Mouse (Mus musculus): ENCODE results near the gene Otop2. TPM values are rescaled to one million over a fixed set of nuclear protein-coding genes. Genes with fewer than 3 reads are reported as not detected.

Gene Otop2
- total RNA-seq, 2 experiments from 2014 or later = 0.62 to 0.96 TPM

DNA sequence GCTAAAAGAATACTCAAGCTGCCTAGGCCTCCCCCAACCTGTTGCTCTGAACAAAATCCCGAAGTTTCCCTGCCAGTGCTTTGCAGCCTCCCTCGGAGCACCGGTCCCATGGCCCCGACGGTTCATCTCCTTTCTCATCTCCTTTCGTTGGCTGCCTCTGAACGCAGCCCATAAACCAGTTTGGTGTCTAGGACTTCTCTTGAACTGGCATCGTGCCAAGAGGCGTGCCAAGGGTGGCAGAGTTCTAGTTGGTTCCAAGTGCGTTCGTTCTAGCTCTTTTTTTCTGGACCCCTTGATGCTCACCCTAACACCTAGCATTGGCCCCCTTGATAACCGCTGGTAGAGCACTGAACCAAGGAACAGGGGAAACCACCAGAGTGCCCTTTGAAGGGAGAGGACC is 28.3 kb downstream of the Otop2 start:
- no peak for DNase-seq (ENCODE audit: low spot score in 2 of 2)
- intact Hi-C loops (cut with DNase I) = no loop called here

DNA sequence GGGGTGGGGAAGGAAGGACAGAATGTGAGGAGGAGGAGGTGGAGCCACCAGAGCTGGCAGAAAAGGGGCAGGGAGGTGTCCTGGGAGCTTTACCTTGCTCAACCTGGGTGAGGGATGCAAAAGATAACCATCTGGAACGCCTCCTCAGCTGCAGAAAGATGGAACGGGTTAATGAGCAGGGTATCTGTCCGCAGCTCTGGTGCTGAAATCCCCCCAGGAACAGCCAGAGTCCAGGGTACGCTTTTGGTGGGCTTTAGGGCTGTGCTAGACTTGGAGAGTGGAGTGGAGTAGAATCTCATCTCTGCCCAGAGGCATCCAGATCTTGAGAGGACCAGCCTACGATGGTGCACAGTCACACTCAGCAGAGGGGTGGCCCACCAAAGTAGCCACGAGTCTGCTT is 29.2 kb downstream of the Otop2 start:
- no peak for DNase-seq (ENCODE audit: low spot score in 2 of 2)
- intact Hi-C loops (cut with DNase I) = no loop called here

DNA sequence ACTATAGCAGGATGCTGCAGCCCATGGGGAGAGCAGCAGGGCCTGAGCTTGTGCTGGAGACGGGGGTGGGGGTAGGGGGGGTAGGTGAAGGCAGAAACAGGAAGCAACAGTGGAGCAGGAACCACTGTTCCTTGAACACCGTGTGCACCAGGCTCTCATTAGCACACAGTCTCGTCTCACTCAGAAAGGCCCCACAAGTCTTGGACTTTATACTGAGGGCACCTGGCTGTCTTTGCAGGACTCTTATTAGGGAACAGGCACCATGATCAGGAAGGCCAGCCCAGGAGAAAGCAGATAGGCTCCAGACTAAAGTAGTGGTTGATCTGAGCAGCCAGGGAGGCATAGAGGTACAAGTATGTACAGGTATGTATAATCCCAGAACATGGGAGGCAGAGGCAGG is 30.4 kb downstream of the Otop2 start:
- intact Hi-C loops (cut with DNase I) = no loop called here

DNA sequence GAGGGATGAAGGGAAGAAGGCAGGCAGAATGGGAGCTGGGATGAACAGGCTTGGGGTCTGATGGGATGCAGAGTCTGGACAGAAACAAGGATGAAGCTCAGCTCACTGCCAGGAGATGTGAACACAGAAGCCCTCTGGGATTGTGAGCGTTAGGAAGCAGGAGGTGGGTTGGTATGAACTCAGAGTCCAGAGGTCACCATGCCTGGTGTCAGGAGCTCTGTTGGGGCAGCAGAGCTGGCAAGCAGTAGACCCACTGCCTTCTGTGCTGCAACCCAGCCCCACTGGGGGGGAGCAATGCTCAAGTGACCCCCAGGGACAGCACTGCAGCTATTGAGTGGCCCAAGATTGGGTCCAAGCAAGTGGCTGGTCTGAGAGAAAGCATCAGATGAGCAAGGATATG is 30.9 kb downstream of the Otop2 start:
- DNase-seq (ENCODE audit: low spot score in 2 of 2) = no peak
- intact Hi-C loops (cut with DNase I) = no loop called here

More for the DNA sequence above, 30.4 kb downstream of the Otop2 start:
- no peak for DNase-seq (ENCODE audit: low spot score in 2 of 2)

DNA sequence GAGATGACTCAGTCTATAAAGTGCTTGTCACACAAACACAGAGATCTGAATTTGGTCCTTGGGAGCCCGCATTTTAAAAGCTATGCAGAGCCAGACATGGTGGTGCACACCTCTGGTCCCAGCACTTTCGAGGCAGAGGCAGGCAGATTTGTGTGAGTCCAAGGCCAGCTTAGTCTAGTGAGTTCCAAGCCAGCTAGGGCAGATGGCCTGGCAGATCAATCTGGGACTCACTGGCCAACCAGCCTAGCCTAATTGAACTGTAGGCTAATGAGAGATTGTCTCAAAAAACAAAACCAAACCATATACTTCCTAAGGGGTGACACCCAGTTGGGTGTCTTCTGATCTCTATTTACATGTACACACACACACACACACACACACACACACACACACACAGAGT is 34.3 kb downstream of the Otop2 start:
- no peak for DNase-seq (ENCODE audit: low spot score in 2 of 2)
- intact Hi-C loops (cut with DNase I) = no loop called here

DNA sequence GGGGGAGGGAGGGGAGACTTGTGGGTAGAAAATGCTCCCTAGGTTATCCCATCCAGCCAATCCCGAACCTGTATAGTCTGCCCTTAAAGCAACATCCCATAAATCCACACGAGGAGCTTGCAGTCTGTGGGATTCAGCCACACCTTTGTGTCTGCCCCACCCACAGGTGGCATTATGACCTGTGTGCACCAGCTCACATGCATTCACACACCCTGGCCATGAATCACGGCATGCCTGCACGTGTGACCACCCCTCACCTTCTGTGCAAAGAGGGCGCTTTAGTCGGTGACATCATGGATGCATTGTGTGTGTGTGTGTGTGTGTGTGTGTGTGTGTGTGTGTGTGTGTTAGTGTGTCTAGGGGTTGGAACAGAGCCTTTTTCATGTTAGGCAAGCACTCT is 34.9 kb downstream of the Otop2 start:
- intact Hi-C loops (cut with DNase I) = no loop called here
- no peak for DNase-seq (ENCODE audit: low spot score in 2 of 2)

DNA sequence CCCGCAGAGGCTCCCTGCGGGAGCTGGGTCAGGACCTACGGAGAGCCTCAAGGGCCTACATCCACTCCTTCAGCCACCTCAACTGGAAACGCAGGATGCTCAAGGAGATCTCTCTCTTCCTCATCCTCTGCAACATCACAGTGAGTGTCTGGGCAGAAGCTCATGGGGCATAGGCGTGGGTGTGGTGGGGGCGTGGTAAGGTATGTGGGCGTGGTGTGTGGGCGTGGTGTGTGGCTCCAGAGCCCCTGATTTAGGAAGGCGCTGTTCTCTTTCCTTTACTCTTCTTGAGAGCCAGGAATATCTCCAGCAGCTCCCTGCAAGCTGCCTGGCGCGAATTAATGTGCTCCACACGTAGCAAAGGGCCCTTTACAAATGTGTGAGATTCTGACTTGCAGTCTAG is 38.0 kb downstream of the Otop2 start:
- intact Hi-C loops (cut with DNase I) = no loop called here
- peak in 1 of 2 experiments; percentile 42 for DNase-seq (ENCODE audit: low spot score in 2 of 2)

DNA sequence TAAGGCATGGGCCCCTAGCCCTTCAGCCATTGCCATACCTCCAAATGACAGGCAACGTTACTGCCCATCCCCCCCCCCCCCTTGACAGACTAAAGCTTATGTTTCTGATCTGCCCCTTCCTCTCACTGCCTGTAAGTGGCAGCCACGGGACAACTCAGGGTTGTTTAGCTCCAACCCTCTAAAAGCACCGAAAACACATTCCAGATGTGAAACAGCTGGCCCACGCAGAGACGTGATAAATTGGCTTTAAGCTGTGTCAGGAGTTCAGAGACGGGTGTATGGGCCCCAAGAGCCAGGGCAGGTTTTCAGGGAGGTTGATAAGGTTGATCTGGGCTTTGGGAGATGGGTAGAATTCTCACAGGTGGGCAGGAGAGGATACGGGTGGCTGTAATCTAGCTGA is 38.6 kb downstream of the Otop2 start:
- intact Hi-C loops (cut with DNase I) = no loop called here
- DNase-seq (ENCODE audit: low spot score in 2 of 2) = no peak

DNA sequence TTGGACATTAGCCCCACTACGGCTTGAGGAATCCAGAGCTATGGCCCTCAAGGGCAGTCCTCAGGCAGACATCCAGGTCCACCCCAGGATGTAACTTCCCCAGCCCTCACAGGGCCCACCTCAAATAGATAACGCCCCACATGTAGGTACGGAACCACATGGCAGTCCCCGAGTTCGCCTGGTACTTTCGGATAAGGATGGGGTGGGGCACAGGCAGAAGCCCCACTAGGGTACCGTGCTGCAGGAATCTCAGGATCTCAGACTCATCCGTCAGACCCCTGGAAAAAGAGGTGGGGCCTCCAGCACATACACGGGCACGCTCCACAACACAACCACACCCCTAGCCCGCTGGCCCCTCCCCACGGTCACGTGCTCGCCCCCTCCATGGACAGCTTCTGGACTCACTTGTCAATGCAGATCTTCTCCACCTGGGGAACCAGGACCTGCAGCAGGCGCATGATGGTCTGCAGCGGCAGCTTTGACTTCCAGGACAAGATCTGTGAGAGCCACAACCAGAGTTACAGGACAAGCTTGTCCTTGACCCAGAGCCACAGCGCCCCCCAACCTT is 41.8 kb downstream of the Otop2 start:
- no peak for DNase-seq (ENCODE audit: low spot score in 2 of 2)
- intact Hi-C loops (cut with DNase I) = no loop called here

DNA sequence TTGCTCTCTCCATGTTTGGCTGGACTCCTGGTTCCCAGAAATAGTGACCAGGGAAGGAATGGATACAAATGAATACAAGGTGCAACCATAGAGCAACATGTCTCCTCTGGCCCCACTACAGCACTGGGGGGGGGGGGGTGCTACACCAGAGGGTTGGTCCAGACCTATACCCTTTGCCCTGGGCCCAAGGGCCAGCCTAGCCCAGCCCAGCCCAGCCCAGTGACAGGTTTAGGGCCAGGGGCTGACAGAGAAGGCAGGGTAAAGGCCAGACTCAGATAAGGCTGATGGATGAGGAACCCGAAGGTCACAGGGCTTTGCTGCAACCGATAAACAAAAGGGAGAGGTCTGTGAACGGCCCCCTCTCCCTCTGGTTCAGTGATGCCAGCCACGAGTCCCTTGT is 43.0 kb downstream of the Otop2 start:
- intact Hi-C loops (cut with DNase I) = loop anchor here (5.0 kb wide), 1 partner anchor 148 kb away; no protein-coding TSS in a partner anchor
- no peak for DNase-seq (ENCODE audit: low spot score in 2 of 2)

DNA sequence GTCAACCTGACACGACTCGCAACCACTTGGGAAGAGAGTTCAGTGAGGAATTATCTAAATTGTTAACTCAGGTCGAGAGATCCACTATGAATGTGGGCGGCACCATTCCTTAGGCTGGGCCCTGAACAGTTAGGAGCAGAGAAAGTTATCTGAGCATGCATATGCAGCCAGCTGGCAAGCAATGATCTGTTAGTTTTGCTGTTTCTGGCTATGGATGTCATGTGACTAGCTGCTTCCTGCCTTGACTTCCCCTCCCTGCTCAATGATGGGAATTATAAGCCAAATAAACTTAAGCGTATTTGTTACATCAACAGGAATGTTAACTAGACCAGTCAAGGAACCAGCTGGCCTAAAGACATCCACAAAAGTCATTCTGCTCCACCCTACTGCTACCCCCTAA is 46.4 kb downstream of the Otop2 start:
- no peak for DNase-seq (ENCODE audit: low spot score in 2 of 2)
- intact Hi-C loops (cut with DNase I) = loop anchor here (5.0 kb wide), 1 partner anchor 151 kb away; no protein-coding TSS in a partner anchor

DNA sequence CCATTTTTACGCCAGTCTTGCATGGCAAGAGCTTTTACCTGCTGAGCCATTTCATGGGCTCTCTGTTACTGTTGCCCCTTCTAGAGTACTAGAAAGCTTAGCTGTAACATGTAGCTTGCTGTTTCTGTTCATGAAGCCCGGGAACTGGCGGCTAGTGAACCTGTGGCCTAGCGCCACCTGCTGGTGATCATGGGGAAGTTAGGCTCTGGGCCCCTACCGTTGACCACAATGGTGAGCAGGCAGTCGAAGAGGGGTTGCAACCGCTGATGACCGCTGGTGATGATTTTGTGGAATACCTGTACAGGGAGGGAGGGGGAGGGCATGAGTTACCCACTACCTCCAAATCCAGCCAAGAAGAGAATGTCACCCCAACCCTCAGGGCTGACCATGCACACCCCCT is 47.2 kb downstream of the Otop2 start:
- intact Hi-C loops (cut with DNase I) = loop anchor here (1.0 to 5.0 kb wide), 2 partner anchors 32 to 152 kb away; partner anchors contain the start of gene Ush1g

DNA sequence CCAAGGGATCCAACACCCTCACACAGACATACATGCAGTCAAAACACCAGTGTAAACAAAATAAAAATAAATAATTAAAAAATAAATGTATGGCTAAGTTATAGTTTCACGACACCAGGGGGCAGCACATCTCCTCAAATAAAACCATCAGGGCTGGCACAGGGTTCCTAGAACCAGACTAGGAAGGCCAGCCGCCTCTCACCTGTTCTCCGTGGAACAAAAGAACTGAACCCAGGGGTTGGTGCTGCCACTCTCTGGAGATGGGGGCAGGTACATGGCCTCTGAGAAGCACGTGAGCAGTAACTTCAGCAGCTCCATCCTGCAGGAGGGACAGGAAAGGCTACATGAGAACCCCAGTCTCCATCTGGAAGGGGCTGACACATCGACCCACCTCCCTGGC is 51.5 kb downstream of the Otop2 start:
- intact Hi-C loops (cut with DNase I) = loop anchor here (1.0 to 5.0 kb wide), 2 partner anchors 54 to 117 kb away; partner anchors contain the start of gene Armc7
- DNase-seq (ENCODE audit: low spot score in 2 of 2) = peak; percentile 66 to 72

More for the DNA sequence above, 47.2 kb downstream of the Otop2 start:
- DNase-seq (ENCODE audit: low spot score in 2 of 2) = peak; percentile 61 to 67

DNA sequence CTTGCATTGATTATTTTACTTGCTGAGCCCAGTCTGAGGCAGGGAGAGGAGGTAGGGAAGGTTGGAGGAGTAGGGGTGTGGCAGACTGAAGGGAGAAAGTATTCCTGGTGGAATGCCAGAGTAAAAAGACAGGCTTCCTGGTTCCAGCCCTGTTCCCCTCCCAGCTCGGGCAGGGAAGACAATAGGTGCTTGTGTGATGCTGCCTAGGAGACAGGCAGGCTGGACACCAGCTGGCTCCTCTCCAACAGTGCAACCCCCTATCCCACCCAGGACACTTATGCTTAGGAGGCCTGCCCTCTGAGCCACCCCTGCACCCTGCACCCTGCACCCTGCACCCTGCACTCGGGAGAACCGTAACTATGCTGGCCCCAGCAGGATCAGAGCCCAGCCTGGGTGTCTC is 52.3 kb downstream of the Otop2 start:
- DNase-seq (ENCODE audit: low spot score in 2 of 2) = no peak
- intact Hi-C loops (cut with DNase I) = loop anchor here (5.0 kb wide), 1 partner anchor 53 kb away; no protein-coding TSS in a partner anchor

DNA sequence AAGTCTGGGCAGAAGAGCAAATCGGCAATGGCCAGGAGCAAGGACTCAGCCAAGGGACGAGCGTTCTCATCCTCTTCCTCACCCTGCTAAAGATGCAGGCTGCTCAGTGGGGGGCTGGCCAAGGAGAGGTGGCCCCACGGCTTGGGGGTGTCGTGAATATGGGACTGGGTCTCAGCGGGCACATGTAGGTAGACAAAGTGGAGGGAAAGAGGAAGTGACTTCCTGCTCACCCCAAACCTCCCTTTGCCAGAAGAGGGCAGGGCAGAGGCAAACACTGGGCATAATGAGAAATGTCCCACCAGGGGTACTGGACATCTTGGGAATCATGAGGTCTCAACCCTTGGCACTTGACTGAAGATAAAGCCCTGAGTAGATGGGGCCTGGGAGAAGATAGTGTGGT is 52.8 kb downstream of the Otop2 start:
- intact Hi-C loops (cut with DNase I) = loop anchor here (5.0 kb wide), 1 partner anchor 53 kb away; no protein-coding TSS in a partner anchor

DNA sequence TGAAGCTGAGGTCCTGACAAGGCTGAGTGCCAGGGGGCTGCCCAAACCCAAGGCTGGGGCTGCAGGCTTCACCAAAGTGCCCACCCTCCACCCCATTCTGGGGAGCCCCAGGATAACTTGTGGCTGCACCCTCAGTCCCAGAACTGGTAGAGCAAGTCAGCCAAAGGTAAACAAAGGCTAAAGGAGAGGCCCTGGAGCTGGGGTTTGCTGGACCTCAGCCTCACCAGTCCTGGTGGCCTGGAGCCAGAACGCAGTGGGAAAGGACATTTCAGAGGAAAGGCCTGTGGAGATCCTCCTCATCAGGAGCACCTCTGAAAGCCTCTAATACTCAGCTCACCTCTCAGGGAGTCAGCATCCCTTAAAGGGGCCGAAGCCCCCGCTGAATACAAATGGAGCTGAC is 57.2 kb downstream of the Otop2 start:
- intact Hi-C loops (cut with DNase I) = no loop called here
- DNase-seq (ENCODE audit: low spot score in 2 of 2) = no peak

More for the DNA sequence above, 52.8 kb downstream of the Otop2 start:
- no peak for DNase-seq (ENCODE audit: low spot score in 2 of 2)

DNA sequence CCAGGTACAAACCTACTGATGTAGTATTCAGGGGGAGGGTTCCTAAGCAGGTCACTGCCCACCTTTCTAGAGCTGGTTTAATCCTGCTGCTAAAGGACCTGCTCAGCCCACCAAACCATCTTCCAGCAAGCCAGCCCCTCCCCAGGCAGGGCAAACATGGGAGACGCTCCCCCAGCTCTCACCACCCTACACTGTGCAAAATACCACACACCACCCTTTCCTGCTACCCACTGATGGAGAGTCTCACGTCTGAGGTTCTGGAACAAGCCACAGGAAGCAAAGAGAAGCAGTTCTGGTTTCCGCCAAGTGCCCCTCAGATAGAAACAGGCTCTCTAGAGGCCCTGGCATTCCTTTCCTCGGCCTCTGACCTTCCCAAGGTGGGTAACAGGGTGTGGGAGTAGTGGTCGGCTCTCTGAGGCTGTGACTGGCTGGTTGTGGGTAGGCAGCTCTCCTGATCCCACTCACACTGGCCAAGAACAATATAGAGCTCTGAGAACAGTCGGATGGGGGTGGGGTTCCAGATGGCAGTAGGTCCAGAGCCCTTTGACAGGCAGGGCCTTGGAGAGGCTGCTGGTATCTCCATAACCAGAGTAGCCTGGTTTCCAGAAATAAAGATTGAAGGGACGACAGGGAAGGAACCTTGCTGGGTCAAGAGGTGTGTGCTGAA is 59.2 kb downstream of the Otop2 start:
- intact Hi-C loops (cut with DNase I) = no loop called here
- DNase-seq (ENCODE audit: low spot score in 2 of 2) = peak in 1 of 2 experiments; percentile 38

DNA sequence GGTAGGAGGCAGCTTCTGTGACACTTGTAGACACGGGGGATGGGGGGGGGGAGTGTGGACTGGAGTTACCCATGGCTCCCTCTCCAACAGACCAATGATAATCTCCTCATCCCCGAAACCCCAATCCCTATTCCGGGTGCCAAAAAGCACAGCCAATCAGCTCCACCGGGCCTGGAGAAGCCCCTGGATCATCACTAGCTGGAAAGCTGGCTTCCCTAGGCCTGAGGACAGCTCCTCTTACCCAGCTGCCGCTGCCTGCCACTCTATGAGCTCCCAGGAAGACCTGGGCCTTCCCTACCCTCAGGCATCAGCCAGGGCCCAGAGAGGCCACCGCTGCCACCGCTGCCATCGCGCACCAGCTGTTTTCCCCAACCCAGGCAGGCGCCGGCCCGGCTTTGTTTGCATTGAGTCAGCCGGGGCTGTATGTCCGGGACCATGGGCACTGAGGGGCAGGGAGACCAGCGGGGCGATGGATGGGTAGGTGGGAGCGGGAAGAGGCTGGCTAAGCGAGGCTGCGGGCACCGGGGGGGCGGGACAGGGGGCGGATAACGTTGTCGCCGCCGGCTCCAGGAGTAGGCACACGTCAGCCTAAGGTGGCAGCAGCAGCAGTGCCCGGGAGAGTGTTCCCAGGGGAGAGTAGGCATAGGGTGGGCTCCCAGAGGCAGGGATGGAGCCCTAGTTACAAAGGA is 59.9 kb downstream of the Otop2 start:
- peak; percentile 66 to 81 for DNase-seq (ENCODE audit: low spot score in 2 of 2)
- intact Hi-C loops (cut with DNase I) = no loop called here

DNA sequence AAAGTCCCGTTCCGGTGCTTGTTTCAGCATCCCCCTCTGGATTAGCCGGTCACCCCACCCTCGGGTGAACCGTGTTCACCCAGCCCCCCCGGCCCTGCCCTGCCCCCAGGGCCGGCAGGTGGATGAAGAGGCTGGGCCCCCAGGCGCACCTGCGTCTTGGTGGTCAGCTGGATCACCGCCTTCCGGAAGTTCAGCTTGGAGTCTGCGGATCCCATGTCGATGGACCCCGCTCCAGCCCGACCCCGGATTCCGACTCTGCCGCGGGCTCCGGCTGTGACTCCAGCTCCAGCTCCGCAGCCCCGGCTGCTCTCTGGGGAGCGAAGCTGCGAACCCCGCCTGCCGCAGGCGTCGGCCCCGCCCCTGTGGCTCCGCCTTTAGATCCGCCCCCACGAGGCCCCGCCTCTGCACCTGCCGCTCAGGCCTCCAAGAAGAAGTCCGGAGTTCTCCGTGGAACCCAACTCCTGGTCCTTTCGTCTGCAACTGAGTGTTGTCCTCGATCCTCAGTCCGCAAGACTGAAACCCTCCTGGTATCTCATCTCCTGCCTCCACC is 60.5 kb downstream of the Otop2 start, which contains the start of gene Hid1:
TSS of gene Hid1 (minus strand) at position 362 of the 550 bp plus-strand sequence.
- intact Hi-C loops (cut with DNase I) = no loop called here
- peak; percentile 87 to 92 for DNase-seq (ENCODE audit: low spot score in 2 of 2)

DNA sequence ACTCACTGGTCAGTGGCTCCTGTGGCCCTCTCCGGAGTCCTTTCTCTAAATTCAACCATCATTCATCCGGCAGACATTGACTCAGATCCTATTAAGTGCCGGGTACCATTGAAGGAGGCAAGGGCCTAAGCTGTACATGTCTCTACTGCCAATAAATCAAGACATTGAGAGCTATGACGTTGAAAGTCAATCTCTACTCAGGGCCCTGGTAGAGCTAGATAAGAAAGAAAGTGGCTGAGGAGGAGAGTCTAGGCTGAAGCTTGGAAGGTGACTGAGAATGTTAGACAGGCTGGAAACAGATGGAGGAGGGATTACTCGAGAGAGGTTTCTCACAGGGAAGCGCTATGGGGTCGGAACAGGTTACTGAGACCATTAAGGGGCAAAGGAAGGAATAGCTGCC is 63.4 kb downstream of the Otop2 start:
- no peak for DNase-seq (ENCODE audit: low spot score in 2 of 2)
- intact Hi-C loops (cut with DNase I) = no loop called here

Data from left cerebral cortex, postnatal 25 days (tissue).